Mouse (Mus musculus) olfactory bulb, adult 2 months (tissue): ENCODE results near the gene Mllt6.

Source experiments
- CTCF ChIP-seq: fragments of 200-500 bp; IDR thresholded peaks from 2 replicates; pipeline ENCODE4 v1.5.1; 2012; ENCODE audit warnings: low read depth, mild to moderate bottlenecking, low read length, moderate library complexity; ENCODE audit not compliant: insufficient read depth
- POLR2A ChIP-seq: fragments of 200-500 bp; IDR thresholded peaks from 2 replicates; pipeline ENCODE4 v1.6.1; 2012; ENCODE audit warnings: mild to moderate bottlenecking, low read depth, low read length, moderate library complexity; ENCODE audit not compliant: insufficient read depth

DNA sequence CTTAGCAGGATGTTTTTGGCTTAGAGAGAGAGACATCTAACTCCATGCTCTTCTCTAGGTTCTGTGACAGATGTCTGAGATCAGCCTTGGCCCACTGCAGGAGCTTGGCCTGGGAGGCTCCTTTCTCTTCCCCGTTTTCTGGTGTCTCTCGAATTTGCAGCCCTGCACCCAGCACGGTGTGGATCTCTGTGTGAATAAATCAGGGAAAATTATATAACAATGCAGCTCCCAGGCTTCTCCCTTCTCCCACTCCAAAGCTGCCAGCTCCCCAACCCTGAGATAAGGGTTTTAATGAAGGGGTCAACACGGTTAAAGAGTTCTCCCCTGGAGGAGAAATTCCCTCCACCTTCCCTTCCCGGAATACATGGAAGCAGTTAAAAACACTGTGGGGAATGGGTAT, 31.7 kb upstream of the Mllt6 start:
- TF ChIP-seq CTCF (no peak), POLR2A (no peak)
